Comparison of ENCODE assay signal across 18 mouse cellular contexts in the genomic region with DNA sequence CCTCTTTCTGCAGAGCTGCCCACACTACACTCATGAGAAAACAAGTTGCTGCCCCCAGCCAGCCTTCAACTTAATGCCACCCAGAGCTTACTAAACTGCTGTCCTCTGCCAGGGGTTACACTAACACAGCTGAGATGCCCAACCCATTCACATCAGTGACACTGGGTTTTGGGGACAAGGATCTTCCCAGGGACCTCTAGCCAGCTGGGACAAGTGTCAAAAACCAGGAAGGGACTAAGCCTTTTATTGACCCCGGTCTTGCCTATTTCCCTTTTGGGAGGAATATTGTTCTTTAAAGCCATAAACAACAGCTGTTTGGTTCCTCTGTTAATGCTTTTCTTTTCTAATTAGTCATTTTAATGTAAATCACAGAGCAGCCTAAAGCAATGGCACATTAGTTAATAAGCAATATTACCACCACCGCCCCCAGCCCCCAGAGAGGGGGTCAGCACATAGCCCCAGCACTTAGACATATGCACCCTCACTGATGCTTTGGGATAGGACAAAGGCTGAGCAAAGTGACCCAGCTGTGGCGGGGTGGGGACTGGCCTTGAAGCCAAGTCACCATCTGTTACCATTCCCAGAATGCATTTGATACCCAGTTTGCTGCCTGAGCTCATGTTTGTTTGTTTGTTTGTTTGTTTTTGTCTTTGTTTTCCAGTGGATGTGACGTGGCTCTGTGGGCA.
A peak's percentile ranks its signal among the peaks of the same experiment; 100 is the strongest.
DNase-seq lines count a peak whose midpoint lies in the region; ATAC-seq and TF ChIP-seq lines count a peak whose summit lies in the region.
"Had no signal": no experiment of that assay in that cellular context is flagged by ENCODE, and none has a peak within 500 bp of the region (broad histone marks: within the 10 kb centered on the region; RNA-seq: fewer than 3 reads in every experiment).

No protein-coding gene starts in this region.

- no peak overlapping the region for H3K9ac ChIP-seq in midbrain, postnatal 0 days (replicated peaks; ENCODE audit: low read length, poor library complexity, severe bottlenecking)
- no peak overlapping the region for H3K9ac ChIP-seq in hindbrain, embryonic 12.5 days
- no peak overlapping the region for H3K9ac ChIP-seq in midbrain, embryonic 14.5 days (replicated peaks; ENCODE audit: low read length)
- no peak overlapping the region for H3K9ac ChIP-seq in stomach, postnatal 0 days (ENCODE audit: low read length)
- H3K9ac ChIP-seq: embryonic facial prominence, embryonic 15.5 days; limb, embryonic 12.5 days; liver, embryonic 14.5 days had no signal

- TF ChIP-seq EP300 in stomach, postnatal 0 days (optimal IDR thresholded peaks at IDR 0.05) = no peak

- intact Hi-C loops in heart, postnatal 36 days (cut with DNase I) = no loop called here

- 80% methylated on average over 4 of the region's 4 CpGs for WGBS in midbrain, embryonic 10.5 days
- 52% methylated on average over 4 of the region's 4 CpGs for WGBS in midbrain, postnatal 0 days
- 49% methylated on average over 4 of the region's 4 CpGs for WGBS in hindbrain, embryonic 12.5 days
- WGBS in midbrain, embryonic 14.5 days = 45% methylated on average over 4 of the region's 4 CpGs
- whole genome bisulfite sequencing in stomach, postnatal 0 days = 71% methylated on average over 4 of the region's 4 CpGs

- no peak for TF ChIP-seq CTCF in midbrain, postnatal 0 days (IDR thresholded peaks at IDR 0.05)
- no peak for TF ChIP-seq CTCF in stomach, postnatal 0 days (IDR thresholded peaks at IDR 0.05; ENCODE audit: low read depth)

- no peak for ATAC-seq in midbrain, postnatal 0 days (ENCODE audit: low FRiP score)
- ATAC-seq in hindbrain, embryonic 12.5 days (ENCODE audit: low FRiP score) = peak; percentile 84
- no peak; the same call in 1 of the 2 replicates for ATAC-seq in midbrain, embryonic 14.5 days (ENCODE audit: low FRiP score, low TSS enrichment)
- ATAC-seq in stomach, postnatal 0 days (ENCODE audit: low FRiP score, low TSS enrichment) = no peak
- ATAC-seq: intestine, postnatal 0 days; lung, postnatal 0 days had no signal

- no peak for DNase-seq in midbrain, embryonic 10.5 days (ENCODE audit: low spot score)
- DNase-seq in midbrain, postnatal 0 days (ENCODE audit: low spot score) = no peak
- peak; percentile 54 for DNase-seq in midbrain, embryonic 14.5 days
- no peak for DNase-seq in stomach, postnatal 0 days (ENCODE audit: low spot score)
- no peak for DNase-seq in testis, postnatal 10 days (ENCODE audit: low spot score)
- DNase-seq in yolk sac, embryonic 10.5 days (ENCODE audit: low spot score) = no peak
- DNase-seq in heart, postnatal 36 days = no peak
- DNase-seq: B cell, adult 2 months; cerebellum, adult 9-10 months; gastrocnemius, postnatal 14 days; kidney, postnatal 25 days had no signal

- H3K4me1 ChIP-seq in midbrain, embryonic 10.5 days = peaks cover 16% of the 10 kb centered on the region
- H3K4me1 ChIP-seq in midbrain, postnatal 0 days (ENCODE audit: insufficient read depth, low read length) = no peaks in the 10 kb centered on the region
- H3K4me1 ChIP-seq in hindbrain, embryonic 12.5 days = peaks cover 25% of the 10 kb centered on the region
- H3K4me1 ChIP-seq in midbrain, embryonic 14.5 days (ENCODE audit: control insufficient read depth, insufficient read depth, low read length) = 0 out of 2 replicates have a peak, but pooled peaks cover 11% of the 10 kb centered on the region
- H3K4me1 ChIP-seq in stomach, postnatal 0 days (replicated peaks; ENCODE audit: control insufficient read depth, insufficient read depth) = no peaks in the 10 kb centered on the region
- H3K4me1 ChIP-seq: megakaryocyte, embryonic 14.5 days had no signal

- H3K9me3 ChIP-seq in midbrain, embryonic 10.5 days (replicated peaks) = 0 out of 2 replicates have a peak, but pooled peaks cover 7% of the 10 kb centered on the region
- H3K9me3 ChIP-seq in midbrain, postnatal 0 days (ENCODE audit: low read length) = 0 out of 2 replicates have a peak, but pooled peaks cover 3% of the 10 kb centered on the region
- 0 out of 2 replicates have a peak, but pooled peaks cover 5% of the 10 kb centered on the region for H3K9me3 ChIP-seq in hindbrain, embryonic 12.5 days (replicated peaks)
- H3K9me3 ChIP-seq in midbrain, embryonic 14.5 days (ENCODE audit: control insufficient read depth, low read length) = peaks cover 5% of the 10 kb centered on the region
- H3K9me3 ChIP-seq in stomach, postnatal 0 days (ENCODE audit: control insufficient read depth, low read length) = no peaks in the 10 kb centered on the region
- H3K9me3 ChIP-seq: embryonic facial prominence, embryonic 15.5 days; limb, embryonic 12.5 days had no signal

- no peak overlapping the region for H3K4me2 ChIP-seq in midbrain, postnatal 0 days (ENCODE audit: low read depth, low read length, poor library complexity, severe bottlenecking)
- H3K4me2 ChIP-seq in hindbrain, embryonic 12.5 days (replicated peaks) = no peak overlapping the region
- no peak overlapping the region for H3K4me2 ChIP-seq in midbrain, embryonic 14.5 days (ENCODE audit: low read length)
- H3K4me2 ChIP-seq in stomach, postnatal 0 days (replicated peaks; ENCODE audit: low read depth) = no peak overlapping the region
- H3K4me2 ChIP-seq: embryonic facial prominence, embryonic 15.5 days; limb, embryonic 12.5 days had no signal

- peaks cover 8% of the 10 kb centered on the region; the same call in 1 of the 2 replicates for H3K36me3 ChIP-seq in midbrain, embryonic 10.5 days
- H3K36me3 ChIP-seq in midbrain, postnatal 0 days (ENCODE audit: insufficient read depth, low read length) = no peaks in the 10 kb centered on the region
- peaks cover 12% of the 10 kb centered on the region; the same call in 1 of the 2 replicates for H3K36me3 ChIP-seq in hindbrain, embryonic 12.5 days
- no peaks in the 10 kb centered on the region for H3K36me3 ChIP-seq in midbrain, embryonic 14.5 days (ENCODE audit: control insufficient read depth, insufficient read depth, low read length)
- no peaks in the 10 kb centered on the region for H3K36me3 ChIP-seq in stomach, postnatal 0 days (ENCODE audit: control insufficient read depth, insufficient read depth, low read length)
- H3K36me3 ChIP-seq: embryonic facial prominence, embryonic 15.5 days; limb, embryonic 12.5 days had no signal

- no peak overlapping the region for H3K4me3 ChIP-seq in midbrain, embryonic 10.5 days
- H3K4me3 ChIP-seq in midbrain, postnatal 0 days (ENCODE audit: low read depth, low read length) = no peak overlapping the region
- no peak overlapping the region for H3K4me3 ChIP-seq in hindbrain, embryonic 12.5 days
- no peak overlapping the region for H3K4me3 ChIP-seq in midbrain, embryonic 14.5 days (replicated peaks; ENCODE audit: low read depth, low read length)
- no peak overlapping the region for H3K4me3 ChIP-seq in stomach, postnatal 0 days (ENCODE audit: low read depth, low read length)
- H3K4me3 ChIP-seq: embryonic facial prominence, embryonic 15.5 days; limb, embryonic 12.5 days; megakaryocyte, embryonic 14.5 days had no signal

- peak overlapping the region; percentile 75 for H3K27ac ChIP-seq in midbrain, embryonic 10.5 days (replicated peaks)
- H3K27ac ChIP-seq in midbrain, postnatal 0 days (ENCODE audit: low read depth, low read length) = no peak overlapping the region
- peak overlapping the region; percentile 80 for H3K27ac ChIP-seq in hindbrain, embryonic 12.5 days
- peak overlapping the region; percentile 53; the same call in 1 of the 2 replicates for H3K27ac ChIP-seq in midbrain, embryonic 14.5 days (replicated peaks; ENCODE audit: low read depth, low read length)
- H3K27ac ChIP-seq in stomach, postnatal 0 days (replicated peaks) = no peak overlapping the region
- H3K27ac ChIP-seq: embryonic facial prominence, embryonic 15.5 days; limb, embryonic 12.5 days; liver, embryonic 14.5 days had no signal

- H3K27me3 ChIP-seq in midbrain, embryonic 10.5 days (ENCODE audit: low read depth, poor library complexity, severe bottlenecking) = no peaks in the 10 kb centered on the region
- no peaks in the 10 kb centered on the region for H3K27me3 ChIP-seq in midbrain, postnatal 0 days (ENCODE audit: insufficient read depth, low read length)
- H3K27me3 ChIP-seq in hindbrain, embryonic 12.5 days = no peaks in the 10 kb centered on the region
- H3K27me3 ChIP-seq in midbrain, embryonic 14.5 days (ENCODE audit: control insufficient read depth, insufficient read depth, low read length) = no peaks in the 10 kb centered on the region
- H3K27me3 ChIP-seq in stomach, postnatal 0 days (ENCODE audit: control insufficient read depth, insufficient read depth, low read length) = no peaks in the 10 kb centered on the region
- H3K27me3 ChIP-seq: embryonic facial prominence, embryonic 15.5 days; limb, embryonic 12.5 days; megakaryocyte, embryonic 14.5 days had no signal

Comparison
In these comparisons a context has a peak if more than half of its experiments do, and no peak if none do; other contexts are left out.
1. H3K27ac ChIP-seq: peak in midbrain, embryonic 10.5 days (single experiment), hindbrain, embryonic 12.5 days (single experiment) and midbrain, embryonic 14.5 days (single experiment); none in midbrain, postnatal 0 days (single experiment) and stomach, postnatal 0 days (single experiment).